Mouse (Mus musculus) gastrocnemius, adult 2 months (tissue): ENCODE data around the gene Sox30. TPM values are rescaled to one million over a fixed set of nuclear protein-coding genes. Genes with fewer than 3 reads are reported as not detected.

Experiments used
- DNase-seq: peaks from one replicate; pipeline ENCODE4 v3.0.0; 2022
- H3K27ac ChIP-seq: fragments of 200-600 bp; 2 replicates; pipeline ENCODE4 v1.8.1; 2022; ENCODE audit warnings: mild to moderate bottlenecking
- H3K4me3 ChIP-seq: fragments of 200-600 bp; 2 replicates; pipeline ENCODE4 v1.8.1; 2022; ENCODE audit warnings: mild to moderate bottlenecking, moderate library complexity
- CTCF ChIP-seq: fragments of 200-600 bp; IDR thresholded peaks from 2 replicates; pipeline ENCODE4 v1.8.1; 2022; ENCODE audit warnings: antibody characterized with exemption, mild to moderate bottlenecking, moderate library complexity
- intact Hi-C: fragments of 180-260 bp; cut with DNase I; formaldehyde crosslinking; loops from one replicate; pipeline ENCODE4 v1.15.1; 2025
- total RNA-seq, 2 experiments: library from RNA; stranded (reverse); gene quantifications; 2 replicates each; pipeline ENCODE4 v1.2.3; 2021

Gene Sox30
- total RNA-seq, 2 experiments from 2014 or later = not detected

DNA sequence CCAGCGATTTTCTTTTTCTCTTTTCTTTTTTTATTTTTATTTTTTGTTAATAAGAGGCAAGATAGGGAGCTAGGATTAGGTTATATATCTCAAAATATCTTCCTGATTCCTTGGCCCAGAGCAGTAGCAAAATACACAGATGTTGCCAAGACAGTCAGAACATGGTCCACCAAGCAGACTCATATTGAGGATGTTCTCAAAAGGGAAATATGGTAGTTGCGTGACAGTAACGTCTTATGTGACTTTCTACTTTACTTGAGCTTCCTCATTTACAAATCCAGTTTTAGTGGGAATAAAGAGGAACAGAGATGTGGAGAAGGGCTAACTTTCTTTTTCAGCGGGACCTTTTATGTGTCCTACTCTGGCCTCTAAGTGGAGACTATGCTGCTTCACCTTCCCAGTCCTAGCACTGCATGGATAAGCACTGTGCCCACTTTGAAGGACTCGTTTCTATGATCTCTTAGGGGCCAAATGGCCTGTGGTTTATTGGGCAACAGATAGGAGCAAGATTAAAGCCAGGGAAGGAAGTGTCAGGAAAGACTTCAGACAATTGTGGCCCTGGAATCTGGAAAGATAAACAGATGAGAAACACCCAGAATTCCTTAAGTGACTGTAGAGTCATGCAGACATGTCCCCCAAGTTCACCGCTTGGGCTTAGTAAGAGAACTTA is 81.8 kb downstream of the Sox30 start:
- no peak for TF ChIP-seq CTCF
- peak overlapping the region; percentile 85 for H3K27ac ChIP-seq
- DNase-seq = no peak
- intact Hi-C loops = loop anchor here (5.0 kb wide), 1 partner anchor 45 kb away; no protein-coding TSS in a partner anchor
- H3K4me3 ChIP-seq = no peak overlapping the region; the same call in 1 of the 2 replicates

DNA sequence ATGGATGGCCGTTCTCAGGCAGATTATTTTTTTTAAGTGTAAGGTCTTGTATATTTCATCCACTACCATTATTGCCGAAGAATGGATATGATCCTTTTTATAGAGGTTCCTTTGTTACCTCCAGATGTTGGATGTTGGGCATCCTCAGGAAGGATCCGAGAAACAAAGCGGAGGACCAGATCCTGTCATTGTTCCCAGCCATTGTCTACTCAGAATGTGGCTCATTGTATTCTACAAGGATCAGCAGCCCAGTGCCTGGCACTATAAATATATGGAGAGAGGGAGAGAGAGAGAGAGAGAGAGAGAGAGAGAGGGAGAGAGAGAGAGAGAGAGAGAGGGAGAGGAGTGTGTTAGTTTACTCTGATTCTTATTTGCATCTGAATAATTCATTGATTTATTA is 82.5 kb downstream of the Sox30 start:
- DNase-seq = no peak
- intact Hi-C loops = loop anchor here (5.0 kb wide), 1 partner anchor 45 kb away; no protein-coding TSS in a partner anchor
- Histone ChIP-seq H3K4me3 (peak overlapping the region; percentile 50; the same call in 1 of the 2 replicates), H3K27ac (peak overlapping the region; percentile 85)
- no peak for TF ChIP-seq CTCF

DNA sequence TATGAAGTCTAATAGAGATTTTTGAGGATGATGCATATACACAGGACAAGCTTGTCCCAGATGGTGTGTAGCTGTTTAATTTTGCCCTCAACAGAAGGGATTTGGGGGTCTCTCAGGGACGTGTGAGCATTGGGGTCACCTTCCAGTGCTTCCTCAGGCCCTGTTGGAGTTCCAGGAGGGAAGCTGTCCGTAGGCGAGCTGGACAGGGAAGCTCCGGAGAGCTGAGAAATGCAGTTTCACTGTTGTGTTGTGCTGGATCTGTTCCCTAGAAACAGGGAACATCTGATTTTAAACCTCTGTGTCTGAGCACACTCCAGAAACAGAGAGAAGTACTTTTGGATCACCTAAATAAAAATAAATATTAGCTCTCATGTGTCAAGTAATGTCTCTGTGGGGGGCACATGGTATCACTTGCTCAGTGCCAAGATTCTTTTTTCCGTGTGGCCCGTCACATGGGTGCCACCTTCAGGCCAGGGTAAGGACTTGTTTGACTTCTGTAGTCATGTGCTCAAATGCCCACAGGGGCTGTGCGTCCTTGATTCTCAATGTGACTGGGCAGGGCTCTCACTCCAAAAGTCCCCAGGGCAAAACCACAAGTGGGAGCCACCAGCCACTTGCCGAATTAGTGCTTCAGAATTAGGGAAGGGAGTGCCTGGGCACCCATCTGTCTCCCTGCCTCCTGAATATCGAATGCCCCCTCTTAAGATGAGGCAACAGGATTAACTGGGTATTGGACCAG is 83.1 kb downstream of the Sox30 start:
- H3K27ac ChIP-seq = peak overlapping the region; percentile 85
- peak overlapping the region; percentile 50 for H3K4me3 ChIP-seq
- intact Hi-C loops = loop anchor here (5.0 kb wide), 1 partner anchor 46 kb away; no protein-coding TSS in a partner anchor
- peak; percentile 53 for TF ChIP-seq CTCF
- DNase-seq = peak; percentile 71

DNA sequence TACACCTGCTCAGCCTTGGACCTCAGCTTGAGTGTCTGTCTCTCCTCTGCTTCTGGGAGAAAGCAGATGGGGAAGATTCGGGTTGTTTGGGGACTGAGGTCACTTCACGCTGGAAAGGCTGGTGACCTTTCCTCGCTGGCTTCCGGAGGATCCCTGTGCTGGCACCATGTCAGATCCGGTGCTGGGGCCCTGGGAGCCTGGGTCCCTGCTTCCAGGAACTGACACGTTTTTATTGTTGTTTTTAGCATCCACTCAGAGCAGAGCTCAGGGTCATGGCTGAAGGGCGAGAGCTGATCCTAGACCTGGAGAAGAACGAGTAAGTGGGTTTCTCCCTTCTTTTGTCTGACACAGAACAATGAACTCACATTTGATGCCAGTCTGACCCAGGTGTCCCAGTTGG is 84.7 kb downstream of the Sox30 start:
- Histone ChIP-seq H3K4me3 (peak overlapping the region; percentile 33), H3K27ac (peak overlapping the region; percentile 85)
- DNase-seq = peak; percentile 50
- intact Hi-C loops = loop anchor here (5.0 kb wide), 1 partner anchor 47 kb away; no protein-coding TSS in a partner anchor
- TF ChIP-seq CTCF = no peak

DNA sequence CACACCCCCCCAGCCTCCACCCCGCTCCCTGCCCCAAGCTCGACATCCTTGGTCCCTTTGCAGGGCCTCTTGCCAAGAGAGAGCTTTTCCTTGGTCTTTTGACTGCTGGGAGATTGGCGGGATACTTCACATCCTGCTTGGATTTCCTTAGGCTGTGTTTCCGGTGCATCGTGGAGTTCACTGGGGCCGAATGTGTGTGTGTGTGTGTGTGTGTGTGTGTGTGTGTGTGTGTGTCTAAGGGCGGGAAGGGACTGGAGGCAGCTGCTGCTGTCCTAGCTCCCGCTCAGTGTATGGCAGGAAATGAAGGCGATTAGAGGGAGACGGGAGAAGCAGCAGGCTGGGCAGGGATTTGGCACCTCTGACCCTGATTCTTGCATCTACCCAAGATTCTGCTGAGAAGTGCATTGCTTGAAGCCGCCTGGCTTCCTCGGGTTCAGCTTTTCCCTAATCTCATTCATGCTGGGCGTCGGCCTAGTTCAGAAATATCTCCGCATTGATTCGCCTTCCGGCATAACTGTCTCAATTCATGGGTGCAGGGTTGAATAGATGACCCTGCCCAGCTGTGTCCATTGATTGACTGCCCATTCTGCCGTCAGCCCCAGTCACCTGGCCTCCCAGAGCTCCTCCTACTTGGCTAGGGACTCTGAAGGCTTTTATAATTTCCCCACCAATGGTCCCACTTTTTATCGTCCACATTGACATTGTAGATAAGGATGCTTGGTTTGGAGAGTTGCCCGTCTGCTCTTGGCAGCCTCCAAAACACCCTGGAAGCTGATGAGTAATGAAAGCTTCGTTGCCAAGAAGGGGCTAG is 85.3 kb downstream of the Sox30 start:
- peak; percentile 57 for DNase-seq
- Histone ChIP-seq H3K4me3 (peak overlapping the region; percentile 33), H3K27ac (peak overlapping the region; percentile 85)
- intact Hi-C loops = no loop called here
- no peak for TF ChIP-seq CTCF

Other genes starting within 250 kb of the Sox30 start
- 10 to 100 TPM; 40.2 to 44.9 TPM for gene Clint1, start 128.3 kb upstream of the Sox30 start, total RNA-seq
- gene Lsm11, start 35.4 kb upstream of the Sox30 start, total RNA-seq = 1 to 10 TPM; 1.8 to 2.5 TPM
- gene Thg1l, start 24.8 kb upstream of the Sox30 start, total RNA-seq = 1 to 10 TPM; 2.3 to 2.9 TPM
- under 1 TPM; 0.64 to 0.99 TPM for gene Gm12166, start 72.0 kb downstream of the Sox30 start, total RNA-seq
- 1 to 10 TPM; 3.0 to 3.7 TPM for gene Adam19, start 75.7 kb downstream of the Sox30 start, total RNA-seq
- not detected for gene Nipal4, start 186.2 kb downstream of the Sox30 start, total RNA-seq